Mouse (Mus musculus) liver, embryonic 11.5 days (tissue): ENCODE measurements around the gene Fbxw5. TPM values are rescaled to one million over a fixed set of nuclear protein-coding genes. Genes with fewer than 3 reads are reported as not detected.

Experiments used
- ATAC-seq: fragments of 200-750 bp; cut with Nextera tagmentation; replicated peaks from 2 replicates; pipeline ENCODE4 v1.8.0; 2017; ENCODE audit warnings: moderate number of reproducible peaks, mild to moderate bottlenecking, moderate TSS enrichment, moderate library complexity; ENCODE audit not compliant: low FRiP score
- DNase-seq: peaks from one replicate; pipeline ENCODE4 v3.0.0-alpha.2; 2017; ENCODE audit warnings: low spot score
- H3K27ac ChIP-seq: fragments of 300-500 bp; sonication (generic); 2 replicates; pipeline ENCODE4 v1.5.1; 2014; ENCODE audit warnings: mild to moderate bottlenecking, low read depth, low read length, control low read depth
- H3K27me3 ChIP-seq: fragments of 300-500 bp; sonication (generic); replicated peaks from 2 replicates; pipeline ENCODE4 v1.6.1; 2014; ENCODE audit warnings: low read length, mixed read lengths; ENCODE audit not compliant: control insufficient read depth, insufficient read depth
- H3K36me3 ChIP-seq: fragments of 300-500 bp; sonication (generic); 2 replicates; pipeline ENCODE4 v1.6.1; 2014; ENCODE audit warnings: mild to moderate bottlenecking, low read length, moderate library complexity, mixed read lengths; ENCODE audit not compliant: control insufficient read depth, insufficient read depth
- H3K4me1 ChIP-seq: fragments of 300-500 bp; sonication (generic); replicated peaks from 2 replicates; pipeline ENCODE4 v1.6.1; 2014; ENCODE audit warnings: low read length, mixed read lengths; ENCODE audit not compliant: control insufficient read depth, insufficient read depth
- H3K4me2 ChIP-seq: fragments of 300-500 bp; sonication (generic); 2 replicates; pipeline ENCODE4 v1.6.1; 2014; ENCODE audit warnings: mild to moderate bottlenecking, control low read depth, moderate library complexity
- H3K4me3 ChIP-seq: fragments of 300-500 bp; sonication (generic); 2 replicates; pipeline ENCODE4 v1.5.1; 2014; ENCODE audit warnings: low read depth, low read length, control low read depth
- H3K9ac ChIP-seq: fragments of 300-500 bp; sonication (generic); 2 replicates; pipeline ENCODE4 v1.6.1; 2014; ENCODE audit warnings: low read depth, low read length, control low read depth
- H3K9me3 ChIP-seq: fragments of 300-500 bp; sonication (generic); 2 replicates; pipeline ENCODE4 v1.6.1; 2016; ENCODE audit warnings: low read length, inconsistent platforms, mixed read lengths; ENCODE audit not compliant: control insufficient read depth
- WGBS: fragments of 180-500 bp; shearing (Covaris S2); extraction: QIAGEN DNeasy Blood & Tissue Kit; methylation state at CpG from one replicate; pipeline ENCODE4 v1.1.7; 2014; 5-methylcytosine and 5-hydroxymethylcytosine counted together
- polyA plus RNA-seq: library from polyadenylated mRNA; unstranded; fragments of >200 nt; fragmentation: Nextera tagmentation; extraction: Ambion mirVana; gene quantifications from 2 replicates; pipeline ENCODE4 v1.2.1, GENCODE M21; 2014

The Fbxw5 gene
- polyA plus RNA-seq, 1 experiment from 2014 or later: 63.6 TPM

- no peaks in the 10 kb centered on the region for H3K27me3 ChIP-seq
- H3K4me2 ChIP-seq: no peak overlapping the region
- H3K4me3 ChIP-seq: no peak overlapping the region
- no peak for ATAC-seq
- 90% methylated on average over 2 of the region's 2 CpGs for WGBS
- H3K36me3 ChIP-seq: peaks cover 30% of the 10 kb centered on the region
- no peaks in the 10 kb centered on the region for H3K4me1 ChIP-seq
- H3K9me3 ChIP-seq: no peaks in the 10 kb centered on the region
- no peak overlapping the region for H3K9ac ChIP-seq
- H3K27ac ChIP-seq: no peak overlapping the region
- DNase-seq: no peak
Observed at GRCm38 (mm10) chr2:25533707-25534106, 33.2 kb downstream of the Fbxw5 start.

- no peaks in the 10 kb centered on the region for H3K4me1 ChIP-seq
- H3K4me3 ChIP-seq: no peak overlapping the region
- no peaks in the 10 kb centered on the region for H3K27me3 ChIP-seq
- DNase-seq (no peak), ATAC-seq (no peak)
- no peaks in the 10 kb centered on the region for H3K9me3 ChIP-seq
- WGBS: 81% methylated on average over 3 of the region's 3 CpGs
- no peak overlapping the region for H3K27ac ChIP-seq
- H3K9ac ChIP-seq: no peak overlapping the region
- no peak overlapping the region for H3K4me2 ChIP-seq
- H3K36me3 ChIP-seq: peaks cover 24% of the 10 kb centered on the region
Observed at GRCm38 (mm10) chr2:25534178-25534865, 33.8 kb downstream of the Fbxw5 start.

- no peak overlapping the region for H3K4me3 ChIP-seq
- DNase-seq (no peak), ATAC-seq (no peak)
- H3K27ac ChIP-seq: no peak overlapping the region
- peaks cover 24% of the 10 kb centered on the region for H3K36me3 ChIP-seq
- no peaks in the 10 kb centered on the region for H3K9me3 ChIP-seq
- H3K4me1 ChIP-seq: no peaks in the 10 kb centered on the region
- H3K27me3 ChIP-seq: no peaks in the 10 kb centered on the region
- H3K9ac ChIP-seq: no peak overlapping the region
- WGBS: 96% methylated on average over 2 of the region's 2 CpGs
- no peak overlapping the region for H3K4me2 ChIP-seq
Observed at GRCm38 (mm10) chr2:25534866-25535182, 34.3 kb downstream of the Fbxw5 start.

GRCm38 (mm10) chr2:25536531-25536930 is 36.0 kb downstream of the Fbxw5 start:
- H3K4me2 ChIP-seq: no peak overlapping the region
- H3K36me3 ChIP-seq: peaks cover 19% of the 10 kb centered on the region; the same call in 1 of the 2 replicates
- no peak overlapping the region for H3K27ac ChIP-seq
- H3K9ac ChIP-seq: no peak overlapping the region
- H3K4me3 ChIP-seq: no peak overlapping the region
- no peaks in the 10 kb centered on the region for H3K9me3 ChIP-seq
- H3K27me3 ChIP-seq: no peaks in the 10 kb centered on the region
- WGBS: 84% methylated on average over 8 of the region's 8 CpGs
- DNase-seq (no peak), ATAC-seq (no peak)
- H3K4me1 ChIP-seq: no peaks in the 10 kb centered on the region

- H3K27ac ChIP-seq: no peak overlapping the region
- H3K4me2 ChIP-seq: no peak overlapping the region
- H3K27me3 ChIP-seq: no peaks in the 10 kb centered on the region
- no peak overlapping the region for H3K4me3 ChIP-seq
- ATAC-seq (no peak), DNase-seq (no peak)
- no peak overlapping the region for H3K9ac ChIP-seq
- 95% methylated on average over 4 of the region's 4 CpGs for WGBS
- H3K9me3 ChIP-seq: no peaks in the 10 kb centered on the region
- H3K36me3 ChIP-seq: peaks cover 13% of the 10 kb centered on the region; the same call in 1 of the 2 replicates
- H3K4me1 ChIP-seq: peaks cover 5% of the 10 kb centered on the region
Observed at GRCm38 (mm10) chr2:25540541-25540948, 40.0 kb downstream of the Fbxw5 start.

- WGBS: 83% methylated on average over 10 of the region's 10 CpGs
- Histone ChIP-seq H3K27me3 (no peaks in the 10 kb centered on the region), H3K9ac (no peak overlapping the region), H3K36me3 (peaks cover 6% of the 10 kb centered on the region; the same call in 1 of the 2 replicates), H3K4me3 (no peak overlapping the region), H3K4me2 (no peak overlapping the region), H3K9me3 (no peaks in the 10 kb centered on the region), H3K4me1 (peaks cover 10% of the 10 kb centered on the region), H3K27ac (no peak overlapping the region)
- ATAC-seq: no peak
- no peak for DNase-seq
Observed at GRCm38 (mm10) chr2:25541644-25542367, 41.3 kb downstream of the Fbxw5 start.

GRCm38 (mm10) chr2:25545996-25546810 is 45.7 kb downstream of the Fbxw5 start:
- Histone ChIP-seq H3K4me2 (peak overlapping the region; percentile 87), H3K4me3 (peak overlapping the region; percentile 69), H3K9me3 (no peaks in the 10 kb centered on the region), H3K4me1 (peaks cover 10% of the 10 kb centered on the region), H3K27me3 (no peaks in the 10 kb centered on the region), H3K36me3 (no peaks in the 10 kb centered on the region), H3K27ac (peak overlapping the region; percentile 72), H3K9ac (peak overlapping the region; percentile 84)
- peak; percentile 71 for ATAC-seq
- WGBS: 5% methylated on average over 42 of the region's 43 CpGs
- DNase-seq: no peak

- Histone ChIP-seq H3K4me2 (peak within 1 kb of the TSS; percentile 87), H3K9me3 (no peaks in the 10 kb centered on the region), H3K27ac (peak within 1 kb of the TSS; percentile 72), H3K4me3 (peak within 1 kb of the TSS; percentile 69), H3K4me1 (peaks cover 10% of the 10 kb centered on the region), H3K9ac (peak within 1 kb of the TSS; percentile 84), H3K27me3 (no peaks in the 10 kb centered on the region), H3K36me3 (no peaks in the 10 kb centered on the region)
- DNase-seq: peak; percentile 97
- peak; percentile 99 for ATAC-seq
- 2% methylated on average over 48 of the region's 48 CpGs for WGBS
Observed at GRCm38 (mm10) chr2:25546811-25547491, 46.4 kb downstream of the Fbxw5 start, which contains the start of gene Traf2. Gene Traf2 (minus strand): TSS chr2:25546940.
